ENCODE assay signal across 11 mouse cellular contexts in the genomic region with DNA sequence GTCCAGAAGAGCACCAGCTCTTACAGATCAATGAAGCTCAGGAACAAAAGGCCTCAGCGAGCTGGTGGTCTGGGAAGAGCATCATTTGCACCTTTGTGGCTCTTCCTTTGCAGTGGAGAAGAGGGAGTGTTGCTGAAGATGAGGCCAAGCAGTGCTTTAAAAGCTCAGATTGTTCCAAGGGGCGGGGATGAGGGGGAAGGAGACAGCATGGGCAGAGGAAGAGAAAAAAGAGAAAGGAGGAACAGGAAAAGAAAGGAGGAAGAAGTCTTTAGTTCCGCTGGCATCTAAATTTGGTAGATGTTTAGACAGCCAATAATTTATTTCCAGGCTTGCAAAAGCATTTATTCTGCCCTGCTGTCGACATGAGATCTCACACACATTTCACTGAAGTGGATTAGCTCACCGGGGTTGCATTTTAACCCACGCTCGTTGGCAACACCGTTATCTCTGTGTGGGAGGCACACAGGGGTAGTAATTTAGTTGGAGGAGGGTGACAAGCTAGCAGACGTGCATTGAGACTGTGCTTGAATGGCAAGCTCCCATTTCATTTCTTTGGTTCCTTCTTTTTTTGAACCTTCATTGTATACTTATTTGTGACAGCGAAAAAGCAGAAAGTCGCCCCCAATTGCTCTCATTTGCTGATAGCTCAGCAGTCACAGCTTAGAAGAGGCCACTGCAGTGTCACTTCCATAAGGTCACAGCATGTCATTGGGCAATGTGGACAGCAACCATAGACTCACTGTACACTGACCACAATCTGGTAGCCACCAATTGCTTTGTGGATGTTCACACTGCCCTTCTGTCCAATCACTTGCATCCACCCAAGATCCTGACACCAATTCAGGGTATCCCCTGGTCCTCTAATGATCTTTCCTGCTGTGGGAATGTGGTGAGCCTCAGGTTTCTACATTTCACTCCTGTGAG.
DNase-seq lines count a peak whose midpoint lies in the region; ATAC-seq and TF ChIP-seq lines count a peak whose summit lies in the region.
"Had no signal": no experiment of that assay in that cellular context is flagged by ENCODE, and none has a peak within 500 bp of the region (broad histone marks: within the 10 kb centered on the region; RNA-seq: fewer than 3 reads in every experiment).

No protein-coding gene starts in this region.

- no peaks in the 10 kb centered on the region for H3K36me3 ChIP-seq in heart, embryonic 10.5 days
- no peaks in the 10 kb centered on the region for H3K36me3 ChIP-seq in heart, embryonic 11.5 days (ENCODE audit: control insufficient read depth, insufficient read depth, low read length)

- no peak overlapping the region for H3K4me3 ChIP-seq in heart, embryonic 10.5 days
- H3K4me3 ChIP-seq in heart, embryonic 11.5 days (ENCODE audit: low read depth, low read length) = no peak overlapping the region
- H3K4me3 ChIP-seq in cortical plate, adult 2 months (ENCODE audit: insufficient read depth, low read length) = no peak overlapping the region

- no peak for TF ChIP-seq CTCF in cortical plate, adult 2 months (IDR thresholded peaks at IDR 0.05; ENCODE audit: extremely low read depth, insufficient read depth, low read length)

- ATAC-seq in heart, embryonic 11.5 days (replicated peaks; ENCODE audit: insufficient number of reproducible peaks, low FRiP score, low TSS enrichment) = no peak
- peak; percentile 67 for ATAC-seq in megakaryocyte, adult 5-6 weeks (ENCODE audit: poor library complexity, severe bottlenecking)

- TF ChIP-seq POLR2A in cortical plate, adult 2 months (IDR thresholded peaks at IDR 0.05; ENCODE audit: extremely low read depth, insufficient read depth, low read length) = no peak

- peak overlapping the region; percentile 29 for H3K27ac ChIP-seq in heart, embryonic 10.5 days
- H3K27ac ChIP-seq in heart, embryonic 11.5 days (ENCODE audit: low read depth, low read length) = no peak overlapping the region
- peak overlapping the region; percentile 20; the same call in 1 of the 2 replicates for H3K27ac ChIP-seq in cortical plate, adult 2 months (ENCODE audit: insufficient read depth, low read length)
- H3K27ac ChIP-seq: stomach, postnatal 0 days had no signal

- H3K9ac ChIP-seq in heart, embryonic 11.5 days (ENCODE audit: low read depth, low read length) = no peak overlapping the region

- no peak for DNase-seq in heart, embryonic 10.5 days (ENCODE audit: low spot score)
- peak; percentile 76 for DNase-seq in layer of hippocampus, adult 11-12 months (ENCODE audit: low spot score)
- no peak for DNase-seq in cerebellum, adult 11-12 months
- no peak for DNase-seq in adrenal gland, postnatal 4 days (ENCODE audit: low spot score in 2 of 2)
- no peak for DNase-seq in spleen, postnatal 4 days (ENCODE audit: low spot score in 2 of 2)
- DNase-seq: cerebellum, postnatal 36 days; lung, postnatal 10 days had no signal

- no peaks in the 10 kb centered on the region for H3K27me3 ChIP-seq in heart, embryonic 10.5 days (ENCODE audit: insufficient read depth, poor library complexity, severe bottlenecking)
- H3K27me3 ChIP-seq in heart, embryonic 11.5 days (ENCODE audit: control insufficient read depth, insufficient read depth, low read length) = no peaks in the 10 kb centered on the region

- no peaks in the 10 kb centered on the region for H3K9me3 ChIP-seq in heart, embryonic 10.5 days
- H3K9me3 ChIP-seq in heart, embryonic 11.5 days (replicated peaks; ENCODE audit: control insufficient read depth, low read length) = no peaks in the 10 kb centered on the region

- WGBS in heart, embryonic 10.5 days = 42% methylated on average over 11 of the region's 11 CpGs
- 42% methylated on average over 11 of the region's 11 CpGs for WGBS in heart, embryonic 11.5 days (ENCODE audit: insufficient replicate concordance)

- H3K4me1 ChIP-seq in heart, embryonic 10.5 days = peaks cover 13% of the 10 kb centered on the region
- peaks cover 11% of the 10 kb centered on the region for H3K4me1 ChIP-seq in heart, embryonic 11.5 days (ENCODE audit: control insufficient read depth, insufficient read depth, low read length)
- peaks cover 11% of the 10 kb centered on the region for H3K4me1 ChIP-seq in cortical plate, adult 2 months (ENCODE audit: control insufficient read depth, insufficient read depth, low read length)

- H3K4me2 ChIP-seq in heart, embryonic 11.5 days = no peak overlapping the region
